Mouse (Mus musculus) common myeloid progenitor, adult 5-6 weeks (primary cell): ENCODE measurements around the gene Bcar1. TPM values are rescaled to one million over a fixed set of nuclear protein-coding genes. Genes with fewer than 3 reads are reported as not detected.

ENCODE experiments used
- ATAC-seq: replicated peaks from 2 replicates; pipeline ENCODE4 v1.8.0; 2016; ENCODE audit warnings: low read depth, mild to moderate bottlenecking, moderate TSS enrichment, inconsistent platforms; ENCODE audit not compliant: poor library complexity, severe bottlenecking
- total RNA-seq: library from RNA; stranded (forward); fragments of 200-1000, 187-1606 nt; gene quantifications from 2 replicates; pipeline ENCODE4 v1.2.3, GENCODE M21; 2017

Gene Bcar1
- total RNA-seq, 1 experiment from 2014 or later = not detected

DNA sequence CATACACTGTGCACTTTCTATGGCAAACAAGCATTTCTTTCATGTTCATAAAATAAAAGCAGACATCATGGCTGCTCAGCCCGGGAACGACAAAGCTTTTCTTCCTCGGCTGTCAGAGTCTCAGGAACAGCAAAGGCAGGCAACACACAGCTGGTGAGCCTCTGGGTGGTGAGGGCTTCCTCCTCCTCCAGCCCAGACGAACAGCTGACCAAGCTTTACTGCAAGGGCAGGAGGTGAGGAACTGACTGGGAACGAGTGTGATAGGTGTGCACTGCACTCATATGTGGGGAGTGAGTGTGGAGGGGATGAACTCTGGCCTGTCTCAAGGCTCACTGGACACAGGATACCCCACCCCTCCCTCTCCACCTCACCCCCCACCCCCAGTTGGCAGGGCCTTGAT lies 24.7 kb downstream of the Bcar1 start:
- ATAC-seq = no peak

DNA sequence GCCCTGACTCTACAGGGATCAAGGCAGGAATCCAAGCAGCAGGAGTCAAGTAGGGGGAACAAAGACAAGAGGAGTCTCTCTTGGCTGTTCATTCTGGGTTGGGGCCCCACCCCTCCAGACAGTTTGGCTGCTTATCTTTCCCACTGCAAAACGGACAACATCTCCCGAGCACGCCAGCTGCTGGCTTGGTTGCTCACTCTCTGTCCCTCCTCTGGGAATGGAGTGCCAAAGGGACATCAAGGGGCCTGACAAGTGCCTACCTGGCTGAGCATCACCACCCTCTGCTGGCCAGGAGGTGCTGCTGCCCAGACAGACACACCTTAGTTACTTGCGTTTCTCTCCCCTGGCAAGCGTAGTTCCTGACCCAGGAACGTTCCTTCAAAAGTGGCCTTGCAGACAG lies 25.7 kb downstream of the Bcar1 start:
- ATAC-seq = no peak

DNA sequence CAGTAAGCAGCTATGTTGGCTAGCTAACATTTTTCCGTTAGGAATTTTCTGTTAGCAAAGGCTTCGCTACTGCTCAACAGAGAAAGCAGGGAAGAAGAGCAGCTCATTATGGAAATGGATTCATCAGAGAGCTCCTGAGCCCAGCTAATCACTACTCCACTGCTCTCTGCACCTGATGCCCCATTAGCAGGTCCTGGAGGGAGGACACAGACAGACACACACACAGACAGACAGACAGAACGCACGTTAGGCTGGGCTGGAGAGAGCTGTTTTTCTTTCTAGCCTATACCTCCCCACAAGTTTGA lies 26.2 kb downstream of the Bcar1 start:
- no peak for ATAC-seq

DNA sequence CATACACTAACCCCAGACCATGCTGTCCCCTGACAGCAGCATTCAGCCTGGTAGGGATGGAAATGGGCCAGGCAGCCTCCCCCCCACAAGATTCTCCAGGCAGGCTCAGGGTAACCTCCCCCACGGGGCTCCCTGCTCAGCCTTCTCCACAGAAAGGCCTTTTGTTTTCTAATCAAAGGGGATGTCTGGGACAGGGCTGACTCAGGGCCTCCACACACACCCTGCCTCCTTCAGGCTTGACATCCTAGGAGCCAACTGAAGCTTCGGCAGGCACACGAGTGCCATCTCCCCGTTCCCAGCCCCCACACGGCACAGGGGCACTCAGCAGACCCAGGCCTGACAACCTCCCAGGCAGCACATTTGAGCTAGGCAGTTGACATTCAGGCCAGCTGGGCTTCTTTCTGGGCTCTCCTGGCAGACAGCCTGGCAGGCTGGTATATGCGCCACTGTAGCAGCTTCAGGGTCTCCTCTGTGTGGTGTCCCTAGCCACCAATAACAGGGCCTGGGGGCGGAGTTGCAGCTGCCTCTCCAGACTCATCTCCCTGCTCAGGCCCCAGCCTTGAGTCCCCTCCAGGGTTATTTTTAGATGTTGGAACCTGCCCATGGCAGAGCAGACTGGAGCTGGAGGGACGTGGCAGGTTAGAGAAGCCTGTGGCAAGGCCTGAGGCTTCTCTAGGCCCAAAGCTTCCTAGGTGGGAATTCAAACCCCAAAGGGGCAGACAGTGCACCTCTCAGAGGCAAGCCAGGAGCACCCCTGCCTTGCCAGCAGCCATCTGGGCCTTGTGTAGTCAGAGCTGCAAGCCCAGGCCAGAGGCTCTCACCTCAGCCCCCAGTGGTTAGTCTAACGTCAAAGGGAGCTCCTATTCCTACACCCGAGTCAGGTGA lies 26.8 kb downstream of the Bcar1 start:
- no peak for ATAC-seq

DNA sequence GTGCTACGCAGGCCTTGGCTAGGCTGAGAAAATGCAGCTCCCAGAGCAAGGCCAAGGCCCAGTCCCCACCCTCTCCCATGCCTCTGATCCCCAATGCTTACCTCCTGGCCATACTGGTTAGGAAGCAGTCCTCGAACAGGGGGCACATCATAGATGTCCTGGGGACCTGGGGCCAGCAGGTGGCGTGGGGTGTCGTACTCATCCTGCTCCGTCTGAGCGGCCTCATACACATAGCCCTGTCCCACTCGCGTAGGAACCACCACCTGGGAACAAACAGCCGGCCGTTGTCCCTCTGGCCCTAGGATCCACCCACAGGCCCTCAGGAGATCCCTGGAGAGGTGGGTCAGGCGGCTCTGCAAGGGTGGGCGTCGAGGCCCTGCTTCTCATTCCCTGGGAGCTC lies 28.1 kb downstream of the Bcar1 start:
- no peak for ATAC-seq

DNA sequence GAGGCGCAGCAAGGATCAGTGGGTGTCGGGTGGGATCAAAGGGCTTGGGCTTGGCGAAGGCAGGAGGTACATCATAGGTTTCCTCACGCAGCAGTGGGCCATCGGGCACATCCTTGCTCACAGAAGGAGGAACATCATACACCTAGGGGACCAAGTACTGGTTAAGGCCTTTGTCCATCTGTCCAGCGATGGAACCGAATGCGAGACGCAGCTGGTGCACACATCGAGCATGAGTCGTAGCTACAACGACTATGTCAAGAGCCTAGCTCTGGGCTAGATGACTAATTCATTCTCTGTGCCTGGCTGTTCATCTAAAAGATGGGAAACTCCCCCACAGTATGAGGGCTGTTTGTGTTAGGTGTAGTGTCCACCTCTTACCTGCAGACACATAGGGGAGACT lies 29.3 kb downstream of the Bcar1 start:
- ATAC-seq = no peak

DNA sequence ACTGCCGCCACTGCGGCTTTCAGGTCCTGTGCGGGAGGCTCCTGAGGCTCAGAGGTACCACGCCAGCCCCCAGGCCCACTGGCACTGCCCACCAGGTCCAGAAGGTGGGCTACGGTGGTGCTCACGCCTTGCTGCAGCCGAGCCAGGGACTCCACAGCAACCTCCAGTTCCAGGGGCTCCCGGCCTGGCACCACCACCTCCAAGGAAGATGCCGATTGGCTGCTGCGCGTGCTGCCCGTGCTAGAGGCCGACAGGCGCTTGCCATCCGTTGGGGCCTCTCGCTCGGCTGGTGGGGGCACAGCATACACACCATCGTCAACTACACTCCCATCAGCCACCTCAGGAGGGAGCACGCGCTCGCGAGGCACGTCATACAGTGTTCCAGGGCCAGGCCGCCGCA lies 29.8 kb downstream of the Bcar1 start:
- ATAC-seq = no peak

DNA sequence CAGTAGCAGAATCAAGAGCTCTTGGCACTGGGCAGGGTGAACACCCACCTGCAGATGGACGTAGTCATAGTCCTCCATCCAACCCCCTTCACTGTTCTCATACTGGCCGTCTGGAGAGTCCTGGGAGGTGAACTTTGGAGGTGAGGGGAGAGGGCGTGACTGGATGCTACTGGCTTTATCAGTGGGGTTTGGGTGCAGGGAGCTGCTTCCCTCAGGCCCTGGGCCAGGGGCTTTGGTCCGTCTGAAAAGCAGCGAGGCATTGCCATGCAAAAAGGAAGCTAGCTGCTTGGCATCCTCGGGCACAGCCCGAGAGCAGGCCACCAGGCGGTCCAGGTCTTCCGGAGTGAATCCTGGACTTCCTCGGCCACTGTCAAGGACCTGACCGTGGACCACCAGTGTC lies 30.3 kb downstream of the Bcar1 start:
- ATAC-seq = no peak

DNA sequence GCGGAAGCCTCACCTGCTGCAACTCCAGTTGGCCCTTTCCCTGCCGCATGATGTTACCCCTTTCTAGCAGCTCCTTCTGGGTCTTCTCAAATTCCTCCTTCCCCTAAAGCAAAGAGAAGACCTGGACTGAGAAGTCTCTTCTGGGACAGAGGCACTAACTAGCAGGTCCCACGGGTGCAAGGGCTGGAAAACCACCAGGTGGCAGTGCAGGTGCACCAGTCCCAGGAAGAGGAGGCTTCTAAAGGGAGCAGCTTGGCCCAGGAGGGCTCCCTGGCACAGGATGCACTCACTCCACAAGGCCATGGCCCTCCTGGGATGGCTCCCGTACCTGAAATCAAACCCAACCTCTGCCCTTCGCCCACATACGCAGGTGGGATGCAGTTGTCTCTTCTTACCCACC lies 31.0 kb downstream of the Bcar1 start:
- peak; percentile 62; the same call in 1 of the 2 replicates for ATAC-seq

DNA sequence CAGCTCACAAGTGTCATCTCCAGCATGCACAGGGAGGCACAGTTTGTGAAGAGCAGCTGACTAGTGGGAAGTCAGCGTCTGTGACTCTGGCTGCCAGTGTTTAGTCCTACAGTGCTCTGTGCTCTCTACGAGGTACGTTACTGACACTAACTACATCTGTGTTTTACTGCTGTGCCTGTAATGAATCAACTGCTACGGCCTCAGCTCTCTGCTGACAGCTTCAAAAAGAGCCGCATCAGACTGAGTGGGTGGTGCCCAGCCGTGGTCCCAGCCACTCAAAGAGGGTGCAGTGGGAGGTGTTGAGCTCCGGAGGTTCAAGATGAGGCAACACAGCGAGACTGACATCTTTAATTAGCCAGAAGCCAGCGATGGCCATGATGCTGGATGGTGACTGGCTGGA lies 31.5 kb downstream of the Bcar1 start:
- no peak for ATAC-seq

DNA sequence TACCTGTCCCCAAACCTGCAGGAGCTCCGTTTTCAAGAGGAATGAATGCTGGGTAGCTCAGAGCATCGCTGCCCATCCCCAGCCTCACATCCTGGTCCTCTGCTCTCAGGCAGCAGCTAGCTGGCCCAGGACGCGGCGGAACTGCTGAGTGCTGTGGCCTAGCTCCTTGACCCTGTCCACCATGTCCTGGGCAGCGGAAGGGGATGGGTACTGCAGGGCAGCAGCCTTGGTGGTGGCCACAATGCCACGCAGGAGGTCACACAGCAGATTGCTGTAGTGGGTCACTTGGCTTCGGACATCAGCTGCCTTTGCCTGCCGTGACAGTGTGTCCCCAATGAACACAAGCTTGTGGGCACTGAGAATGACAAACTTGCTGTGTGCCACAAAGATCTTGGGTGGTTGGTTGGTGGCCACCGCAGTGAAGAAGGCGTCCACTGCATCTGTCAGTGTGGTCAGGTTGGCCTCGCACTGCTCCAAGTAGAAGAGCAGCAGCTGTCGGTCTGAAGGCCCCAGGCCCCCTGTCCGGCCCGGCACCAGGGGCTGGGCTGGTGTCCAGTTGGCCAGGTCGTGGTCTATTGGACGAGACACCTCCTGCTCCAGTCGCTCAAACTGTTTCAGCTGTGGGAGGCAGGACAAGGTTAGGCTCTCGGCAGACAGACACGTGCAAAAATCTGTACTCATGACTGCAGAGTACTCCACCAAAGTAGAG lies 32.7 kb downstream of the Bcar1 start:
- no peak for ATAC-seq

DNA sequence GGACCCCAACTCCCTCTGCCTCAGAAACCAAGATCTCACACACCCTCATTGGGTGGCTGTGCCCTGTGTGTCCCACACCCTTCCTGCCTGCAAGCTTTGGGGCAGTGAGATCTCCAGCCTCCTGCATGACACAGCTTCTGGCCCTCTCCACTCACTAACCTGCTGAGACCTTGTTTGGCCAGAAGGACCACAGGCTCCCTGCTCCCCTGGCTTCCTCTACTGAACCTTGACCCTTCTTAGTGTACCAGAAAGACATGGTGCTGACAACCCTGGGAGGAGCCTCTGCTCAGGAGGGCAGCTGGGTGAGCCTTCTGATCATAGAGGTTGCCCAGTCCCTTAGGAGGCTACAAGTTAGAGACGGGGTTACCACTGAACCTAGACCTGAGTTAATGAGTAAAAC lies 34.4 kb downstream of the Bcar1 start:
- no peak for ATAC-seq

DNA sequence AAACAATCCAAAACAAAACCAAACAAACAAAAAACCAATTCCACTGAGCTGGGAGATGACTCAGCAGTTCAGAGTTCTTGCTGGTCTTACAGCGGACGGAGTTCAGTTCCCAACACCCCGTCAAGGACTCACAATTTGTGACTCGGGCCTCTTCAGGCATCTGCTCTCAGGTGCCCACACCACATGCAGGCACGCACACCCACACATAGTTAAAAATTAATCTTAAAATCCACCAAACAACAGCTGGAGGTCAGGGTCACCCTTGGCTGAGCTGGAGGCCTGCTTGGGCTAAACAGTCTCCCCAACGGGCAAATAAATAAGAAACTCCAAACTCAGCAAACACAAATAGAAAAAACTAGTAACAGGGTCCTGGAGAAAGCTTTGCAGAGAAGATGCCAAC lies 35.3 kb downstream of the Bcar1 start:
- no peak for ATAC-seq

DNA sequence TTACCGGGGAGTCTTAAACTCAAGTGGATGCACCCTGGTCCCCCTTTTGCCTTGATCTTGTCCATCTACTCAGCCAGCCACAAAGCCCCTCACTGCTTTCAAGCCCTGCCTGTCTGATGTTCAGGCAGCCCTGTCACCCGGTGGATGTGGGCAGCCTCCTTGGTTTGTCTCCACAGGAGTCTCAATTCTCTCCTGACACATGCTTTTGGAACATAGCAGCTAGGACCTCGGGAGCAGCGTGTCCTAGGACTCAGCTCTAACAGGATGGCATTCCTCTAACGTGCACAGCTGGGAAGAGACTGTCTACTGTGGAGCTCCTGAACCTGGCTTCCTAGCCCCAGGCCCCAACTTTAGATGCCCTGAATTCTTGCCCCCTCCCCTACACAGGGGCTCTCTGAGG lies 37.9 kb downstream of the Bcar1 start:
- no peak for ATAC-seq

DNA sequence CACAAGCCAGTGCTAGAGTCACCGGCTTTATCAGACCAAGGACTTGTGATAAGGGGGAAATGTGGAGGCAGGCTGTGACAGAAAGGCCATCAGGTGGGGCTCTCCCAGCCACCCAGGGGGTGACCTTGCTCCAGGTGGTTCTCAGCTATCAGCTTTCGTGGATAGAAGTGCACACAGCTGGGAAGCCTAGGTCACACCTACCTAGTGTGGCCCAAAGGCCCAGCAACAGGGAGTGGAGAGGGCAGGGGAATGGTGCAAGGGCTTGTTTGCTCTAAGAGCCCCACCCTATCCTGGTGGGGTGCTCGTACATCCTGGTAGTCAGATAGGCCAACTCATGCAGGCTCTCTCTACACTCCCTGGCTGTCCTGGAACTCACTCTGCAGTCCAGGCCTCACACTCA lies 38.4 kb downstream of the Bcar1 start:
- ATAC-seq = no peak

DNA sequence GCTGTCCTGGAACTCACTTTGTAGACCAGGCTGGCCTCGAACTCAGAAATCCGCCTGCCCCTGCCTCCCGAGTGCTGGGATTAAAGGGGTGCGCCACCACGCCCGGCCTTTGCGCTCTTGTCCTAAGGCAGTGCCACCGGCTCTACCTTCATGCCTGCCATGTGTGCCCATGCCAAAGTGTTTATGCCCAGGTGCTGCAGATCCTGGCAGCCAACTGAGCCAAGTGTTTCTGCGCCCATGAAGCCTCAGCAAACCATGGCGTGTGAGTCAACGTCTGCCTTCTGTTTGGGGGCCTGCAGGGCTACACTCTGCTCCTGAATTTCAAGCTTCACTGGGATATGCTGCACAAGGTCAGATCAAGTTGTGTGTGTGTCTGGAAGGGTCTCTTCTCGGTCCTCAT lies 39.0 kb downstream of the Bcar1 start:
- ATAC-seq = no peak

DNA sequence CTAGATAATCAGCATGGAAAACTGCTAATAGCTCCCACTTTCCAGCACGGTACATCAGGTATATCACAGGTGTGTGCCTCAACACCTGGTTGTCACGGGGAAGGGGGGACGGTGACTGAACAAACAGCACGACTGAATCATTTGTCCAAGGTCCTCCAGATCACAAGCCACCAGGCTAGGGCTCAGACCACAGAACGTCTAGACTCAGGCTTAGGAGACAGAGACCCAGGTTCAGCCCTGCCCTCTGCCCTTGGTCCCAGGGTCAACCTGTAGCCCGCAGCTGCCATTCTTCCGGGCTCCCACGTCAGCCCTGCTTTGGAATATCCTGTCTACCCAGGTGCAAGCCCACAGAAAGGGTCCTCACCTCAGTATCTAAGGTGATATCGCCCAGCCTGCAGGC lies 42.2 kb downstream of the Bcar1 start:
- ATAC-seq = no peak

DNA sequence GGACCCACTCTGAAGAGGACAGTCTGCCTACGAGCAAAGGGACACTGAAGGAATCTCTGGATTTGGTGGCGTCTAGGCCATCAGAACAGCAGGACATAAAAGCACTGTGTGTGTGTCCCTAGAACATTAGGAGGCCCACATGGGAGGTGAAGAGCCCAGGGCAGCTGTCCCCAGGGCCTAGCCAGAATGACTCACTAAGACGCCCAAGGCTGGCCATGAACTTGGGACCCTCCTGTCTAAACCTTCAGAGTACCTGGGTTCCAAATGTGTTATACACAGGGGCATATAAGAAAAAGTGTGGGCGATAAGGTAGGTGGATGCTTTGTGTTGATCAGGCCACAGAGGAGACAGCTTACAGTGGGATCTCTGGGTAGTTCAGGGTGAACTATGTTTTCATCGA lies 42.9 kb downstream of the Bcar1 start:
- ATAC-seq = no peak

DNA sequence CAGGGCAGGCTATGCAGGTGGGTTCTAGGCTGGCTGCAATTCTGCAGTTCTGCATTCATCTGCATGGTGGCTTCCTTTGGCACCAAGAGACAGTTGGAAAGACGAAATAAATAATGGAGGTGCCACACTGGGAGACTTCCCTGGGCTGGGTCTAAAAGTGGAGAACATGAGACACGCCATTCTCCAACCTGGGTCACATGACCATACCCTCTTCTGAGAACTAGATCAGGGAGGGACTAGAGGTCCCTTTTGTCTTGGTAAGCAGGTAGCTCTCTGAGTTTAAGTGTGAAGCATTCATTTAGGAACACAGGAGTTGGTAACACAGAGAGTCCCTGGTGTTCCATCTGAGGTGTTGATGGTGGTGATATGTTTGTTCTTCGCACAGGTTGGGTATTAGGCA lies 43.4 kb downstream of the Bcar1 start:
- ATAC-seq = no peak

DNA sequence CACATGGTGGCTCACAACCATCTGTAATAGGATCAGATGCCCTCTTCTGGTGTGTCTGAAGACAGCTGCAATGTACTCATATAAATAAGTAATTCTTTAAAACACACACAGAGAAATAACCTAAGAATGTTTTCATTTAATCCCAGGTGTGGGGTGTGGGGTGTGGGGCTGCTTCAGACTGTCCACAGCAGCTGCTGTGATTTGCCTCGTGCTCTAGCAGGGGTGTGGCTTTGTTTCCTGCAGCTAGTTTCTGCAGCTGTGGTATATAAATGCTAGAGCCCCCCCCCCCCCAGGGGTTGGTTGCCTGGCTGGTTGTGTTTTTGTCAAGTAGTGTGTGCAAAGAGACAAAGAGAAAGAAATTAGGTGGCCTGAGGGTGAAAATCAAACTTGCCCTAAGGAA lies 44.6 kb downstream of the Bcar1 start:
- ATAC-seq = no peak

DNA sequence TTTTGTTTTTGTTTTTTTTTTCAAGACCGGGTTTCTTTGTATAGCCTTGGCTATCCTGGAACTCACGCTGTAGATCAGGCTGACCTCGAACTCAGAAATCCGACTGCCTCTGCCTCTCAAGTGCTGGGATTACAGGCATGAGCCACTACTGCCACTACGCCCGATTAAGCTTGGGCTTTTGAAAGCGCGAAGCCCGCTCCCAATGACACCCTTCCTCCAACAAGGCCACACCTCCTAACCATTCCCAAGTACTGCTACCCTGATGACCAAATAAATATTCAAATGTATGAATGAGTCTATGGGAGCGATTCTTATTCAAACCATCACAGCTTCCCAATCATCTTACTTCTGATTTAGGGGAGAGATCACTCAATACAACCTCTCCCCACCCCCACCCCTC lies 46.0 kb downstream of the Bcar1 start:
- no peak for ATAC-seq

DNA sequence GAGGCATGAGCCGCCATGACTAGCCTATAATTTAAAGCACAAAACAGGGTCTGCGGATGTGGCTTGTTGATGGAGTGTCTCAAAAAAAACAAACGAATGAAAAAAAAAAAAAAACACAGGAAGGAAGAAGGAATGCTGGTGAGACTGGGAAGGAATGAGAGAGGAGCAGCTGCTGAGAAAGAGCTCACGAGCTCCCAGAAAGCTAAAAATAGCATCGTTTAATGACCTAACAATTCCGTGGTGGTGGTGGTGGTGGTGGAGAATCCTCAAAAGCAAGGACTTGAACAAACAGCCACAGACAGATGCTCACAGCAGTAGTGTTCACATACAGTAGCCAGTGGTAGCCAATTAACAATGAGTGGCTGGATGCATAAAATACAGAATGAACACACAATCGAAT lies 48.2 kb downstream of the Bcar1 start:
- ATAC-seq = no peak
